Mouse (Mus musculus) liver, adult 2 months (tissue): ENCODE results near the gene Cntn4. TPM values are rescaled to one million over a fixed set of nuclear protein-coding genes. Genes with fewer than 3 reads are reported as not detected.
A peak's percentile ranks its signal among the peaks of the same experiment; 100 is the strongest.

ENCODE experiments used
- DNase-seq: peaks from one replicate; pipeline ENCODE4 v3.0.0-alpha.2; 2011; ENCODE audit warnings: low read depth, low spot score; ENCODE audit errors: extremely low read depth
- H3K27ac ChIP-seq: fragments of 200-500 bp; replicated peaks from 2 replicates; pipeline ENCODE4 v1.5.1; 2012; ENCODE audit warnings: low read depth, mild to moderate bottlenecking, control low read depth, inconsistent platforms, low read length; ENCODE audit not compliant: insufficient read depth
- H3K27me3 ChIP-seq: fragments of 200-500 bp; 2 replicates; pipeline ENCODE4 v1.6.1; 2012; ENCODE audit warnings: mild to moderate bottlenecking, moderate library complexity, low read length, inconsistent platforms; ENCODE audit not compliant: control insufficient read depth, insufficient read depth
- H3K36me3 ChIP-seq: fragments of 200-500 bp; 2 replicates; pipeline ENCODE4 v1.6.1; 2012; ENCODE audit warnings: low read length, inconsistent platforms; ENCODE audit not compliant: control insufficient read depth, insufficient read depth
- H3K4me1 ChIP-seq: fragments of 200-500 bp; 2 replicates; pipeline ENCODE4 v1.6.1; 2011; ENCODE audit warnings: low read length; ENCODE audit not compliant: control insufficient read depth, insufficient read depth
- H3K4me3 ChIP-seq: fragments of 200-500 bp; 2 replicates; pipeline ENCODE4 v1.5.1; 2011; ENCODE audit warnings: low read depth, mild to moderate bottlenecking, control low read depth, low read length, moderate library complexity; ENCODE audit not compliant: insufficient read depth
- H3K79me2 ChIP-seq: fragments of 200-500 bp; 2 replicates; pipeline ENCODE4 v1.6.1; 2012; ENCODE audit warnings: inconsistent platforms, mild to moderate bottlenecking, low read length, moderate library complexity; ENCODE audit not compliant: control insufficient read depth, insufficient read depth
- H3K9ac ChIP-seq: fragments of 200-500 bp; 2 replicates; pipeline ENCODE4 v1.6.1; 2012; ENCODE audit warnings: low read depth, mild to moderate bottlenecking, control low read depth, inconsistent platforms, low read length
- CTCF ChIP-seq: fragments of 200-500 bp; IDR thresholded peaks from 2 replicates; pipeline ENCODE4 v1.5.1; 2011; ENCODE audit warnings: low read depth, low read length, control low read depth
- POLR2A ChIP-seq: fragments of 200-500 bp; IDR thresholded peaks from 2 replicates; pipeline ENCODE4 v1.6.1; 2011; ENCODE audit warnings: low read length, control low read depth; ENCODE audit not compliant: insufficient read depth; ENCODE audit errors: extremely low read depth
- WGBS: fragments of 180-500 bp; shearing (Covaris S2); methylation state at CpG from one replicate; pipeline ENCODE4 v1.1.7; 2018; 5-methylcytosine and 5-hydroxymethylcytosine counted together
- polyA plus RNA-seq: library from polyadenylated mRNA; depleted of rRNA; stranded (reverse); fragments of >200 nt; gene quantifications from 2 replicates; pipeline ENCODE4 v1.2.3, GENCODE M21; 2012
- total RNA-seq: library from RNA; depleted of rRNA; stranded (reverse); fragments of >200 nt; gene quantifications from 2 replicates; pipeline ENCODE4 v1.2.3, GENCODE M21; 2014

The Cntn4 gene
- total and polyA plus RNA-seq, 2 experiments, result not detected

- Histone ChIP-seq H3K27ac (no peak overlapping the region), H3K4me3 (no peak overlapping the region), H3K36me3 (no peaks in the 10 kb centered on the region), H3K9ac (no peak overlapping the region), H3K4me1 (no peaks in the 10 kb centered on the region), H3K27me3 (no peaks in the 10 kb centered on the region), H3K79me2 (no peaks in the 10 kb centered on the region)
- 63% methylated on average over 5 of the region's 5 CpGs for WGBS
- no peak for DNase-seq
- no peak for TF ChIP-seq POLR2A
- no peak for TF ChIP-seq CTCF
These were observed 943.8 kb downstream of the Cntn4 start for GRCm38 (mm10) chr6:106621188-106621749.

GRCm38 (mm10) chr6:106643026-106643425 is 965.6 kb downstream of the Cntn4 start:
- no peak overlapping the region for H3K9ac ChIP-seq
- no peak overlapping the region for H3K27ac ChIP-seq
- 73% methylated on average over 3 of the region's 3 CpGs for WGBS
- H3K27me3 ChIP-seq, result no peaks in the 10 kb centered on the region
- H3K36me3 ChIP-seq, result no peaks in the 10 kb centered on the region
- no peaks in the 10 kb centered on the region for H3K79me2 ChIP-seq
- no peaks in the 10 kb centered on the region for H3K4me1 ChIP-seq
- no peak for TF ChIP-seq CTCF
- no peak for TF ChIP-seq POLR2A
- no peak overlapping the region for H3K4me3 ChIP-seq
- DNase-seq, result no peak

- Histone ChIP-seq H3K36me3 (no peaks in the 10 kb centered on the region), H3K4me1 (no peaks in the 10 kb centered on the region), H3K9ac (no peak overlapping the region), H3K27me3 (no peaks in the 10 kb centered on the region), H3K27ac (no peak overlapping the region), H3K79me2 (no peaks in the 10 kb centered on the region), H3K4me3 (no peak overlapping the region)
- WGBS, result 38% methylated on average over 5 of the region's 5 CpGs
- DNase-seq, result peak; percentile 10
- TF ChIP-seq POLR2A, result no peak
- 0 out of 2 replicates have a peak, but pooled peaks have one; percentile 7 for TF ChIP-seq CTCF
These were observed 968.2 kb downstream of the Cntn4 start for GRCm38 (mm10) chr6:106645496-106646211.

GRCm38 (mm10) chr6:106646945-106647344 is 969.5 kb downstream of the Cntn4 start:
- 48% methylated on average over 4 of the region's 4 CpGs for WGBS
- Histone ChIP-seq H3K4me3 (no peak overlapping the region), H3K36me3 (no peaks in the 10 kb centered on the region), H3K9ac (no peak overlapping the region), H3K79me2 (no peaks in the 10 kb centered on the region), H3K27ac (no peak overlapping the region), H3K4me1 (no peaks in the 10 kb centered on the region), H3K27me3 (no peaks in the 10 kb centered on the region)
- TF ChIP-seq POLR2A (no peak), CTCF (no peak)
- no peak for DNase-seq

- H3K36me3 ChIP-seq, result no peaks in the 10 kb centered on the region
These were observed 986.6 kb downstream of the Cntn4 start for GRCm38 (mm10) chr6:106663780-106664651.

More at GRCm38 (mm10) chr6:106663780-106664651, 986.6 kb downstream of the Cntn4 start:
- Histone ChIP-seq H3K9ac (no peak overlapping the region), H3K4me3 (no peak overlapping the region), H3K27me3 (no peaks in the 10 kb centered on the region), H3K79me2 (no peaks in the 10 kb centered on the region), H3K4me1 (no peaks in the 10 kb centered on the region), H3K27ac (no peak overlapping the region)
- TF ChIP-seq CTCF, result peak; percentile 15; the same call in 1 of the 2 replicates
- no peak for TF ChIP-seq POLR2A
- peak; percentile 24 for DNase-seq
- 29% methylated on average over 6 of the region's 6 CpGs for WGBS
